Mouse (Mus musculus) forebrain, embryonic 14.5 days (tissue): Measurements from ENCODE around the gene Adgre5. TPM values are rescaled to one million over a fixed set of nuclear protein-coding genes. Genes with fewer than 3 reads are reported as not detected.

Source experiments
- ATAC-seq: fragments of 200-750 bp; cut with Nextera tagmentation; 2 replicates; pipeline ENCODE4 v1.8.0; 2017; ENCODE audit warnings: mild to moderate bottlenecking, moderate library complexity
- DNase-seq: peaks from one replicate; pipeline ENCODE4 v3.0.0-alpha.2; 2015; ENCODE audit warnings: low spot score
- H3K27ac ChIP-seq: fragments of 300-500 bp; sonication (generic); 2 replicates; pipeline ENCODE4 v1.5.1; 2014; ENCODE audit warnings: low read depth, mild to moderate bottlenecking, control low read depth, low read length, moderate library complexity
- H3K27me3 ChIP-seq: fragments of 300-500 bp; sonication (generic); replicated peaks from 2 replicates; pipeline ENCODE4 v1.6.1; 2014; ENCODE audit warnings: low read length, control low read depth, mixed read lengths; ENCODE audit not compliant: control insufficient read depth, insufficient read depth
- H3K36me3 ChIP-seq: fragments of 300-500 bp; sonication (generic); 2 replicates; pipeline ENCODE4 v1.6.1; 2014; ENCODE audit warnings: low read length, control low read depth; ENCODE audit not compliant: control insufficient read depth, insufficient read depth
- H3K4me1 ChIP-seq: fragments of 300-500 bp; sonication (generic); 2 replicates; pipeline ENCODE4 v1.6.1; 2014; ENCODE audit warnings: antibody characterized with exemption, low read length, control low read depth; ENCODE audit not compliant: control insufficient read depth, insufficient read depth
- H3K4me2 ChIP-seq: fragments of 300-500 bp; sonication (generic); 2 replicates; pipeline ENCODE4 v1.6.1; 2014; ENCODE audit warnings: mild to moderate bottlenecking, control low read depth, low read length
- H3K4me3 ChIP-seq: fragments of 300-500 bp; sonication (generic); 2 replicates; pipeline ENCODE4 v1.5.1; 2014; ENCODE audit warnings: low read depth, low read length, control low read depth
- H3K9ac ChIP-seq: fragments of 300-500 bp; sonication (generic); 2 replicates; pipeline ENCODE4 v1.6.1; 2014; ENCODE audit warnings: mild to moderate bottlenecking, low read length, control low read depth, moderate library complexity
- H3K9me3 ChIP-seq: fragments of 300-500 bp; sonication (generic); replicated peaks from 2 replicates; pipeline ENCODE4 v1.6.1; 2016; ENCODE audit warnings: low read length, control low read depth, mixed read lengths; ENCODE audit not compliant: control insufficient read depth
- WGBS: fragments of 180-500 bp; shearing (Covaris S2); extraction: QIAGEN DNeasy Blood & Tissue Kit; methylation state at CpG from one replicate; pipeline ENCODE4 v1.1.7; 2014; 5-methylcytosine and 5-hydroxymethylcytosine counted together
- microRNA-seq: library from miRNA; unstranded; fragments of <30 nt; microRNA quantifications from one replicate; pipeline ENCODE4, GENCODE M21; 2016
- polyA plus RNA-seq: library from polyadenylated mRNA; unstranded; fragments of >200 nt; fragmentation: Nextera tagmentation; extraction: Ambion mirVana; gene quantifications from 2 replicates; pipeline ENCODE4 v1.2.1, GENCODE M21; 2014

Adgre5 gene
- polyA plus RNA-seq, 1 experiment from 2014 or later: 9.3 TPM

GRCm38 (mm10) chr8:83693609-83694236 lies 47.4 kb downstream of the Adgre5 start:
- H3K4me1 ChIP-seq: no peaks in the 10 kb centered on the region; the same call in 1 of the 2 replicates
- no peak for ATAC-seq
- 87% methylated on average over 10 of the region's 10 CpGs for WGBS

GRCm38 (mm10) chr8:83689264-83689663 lies 51.9 kb downstream of the Adgre5 start:
- 95% methylated on average over 6 of the region's 6 CpGs for WGBS
- Histone ChIP-seq H3K4me1 (no peaks in the 10 kb centered on the region), H3K4me2 (no peak overlapping the region), H3K9me3 (no peaks in the 10 kb centered on the region), H3K9ac (no peak overlapping the region), H3K27me3 (no peaks in the 10 kb centered on the region), H3K4me3 (no peak overlapping the region), H3K27ac (no peak overlapping the region), H3K36me3 (peaks cover 63% of the 10 kb centered on the region)
- DNase-seq (no peak), ATAC-seq (no peak)

More at GRCm38 (mm10) chr8:83693609-83694236, 47.4 kb downstream of the Adgre5 start:
- H3K4me3 ChIP-seq: no peak overlapping the region
- H3K9ac ChIP-seq: no peak overlapping the region
- no peaks in the 10 kb centered on the region for H3K27me3 ChIP-seq
- no peak overlapping the region for H3K4me2 ChIP-seq
- no peaks in the 10 kb centered on the region for H3K9me3 ChIP-seq
- peaks cover 35% of the 10 kb centered on the region for H3K36me3 ChIP-seq
- no peak for DNase-seq
- no peak overlapping the region for H3K27ac ChIP-seq

GRCm38 (mm10) chr8:83684517-83684916 lies 56.6 kb downstream of the Adgre5 start:
- WGBS: 95% methylated on average over 9 of the region's 9 CpGs
- H3K4me3 ChIP-seq: no peak overlapping the region
- no peaks in the 10 kb centered on the region for H3K9me3 ChIP-seq
- DNase-seq: no peak
- no peaks in the 10 kb centered on the region for H3K27me3 ChIP-seq
- H3K9ac ChIP-seq: no peak overlapping the region
- H3K36me3 ChIP-seq: peaks cover 76% of the 10 kb centered on the region
- H3K4me1 ChIP-seq: no peaks in the 10 kb centered on the region
- no peak overlapping the region for H3K4me2 ChIP-seq
- H3K27ac ChIP-seq: no peak overlapping the region
- no peak for ATAC-seq

GRCm38 (mm10) chr8:83681099-83681498 lies 60.0 kb downstream of the Adgre5 start:
- Histone ChIP-seq H3K27me3 (no peaks in the 10 kb centered on the region), H3K4me3 (no peak overlapping the region), H3K9me3 (no peaks in the 10 kb centered on the region), H3K36me3 (peaks cover 92% of the 10 kb centered on the region), H3K4me2 (no peak overlapping the region), H3K27ac (no peak overlapping the region), H3K4me1 (no peaks in the 10 kb centered on the region), H3K9ac (no peak overlapping the region)
- 41% methylated on average over 6 of the region's 6 CpGs for WGBS
- ATAC-seq (no peak), DNase-seq (no peak)

- H3K4me1 ChIP-seq: no peaks in the 10 kb centered on the region
- H3K27ac ChIP-seq: no peak overlapping the region
- no peak overlapping the region for H3K9ac ChIP-seq
- no peak overlapping the region for H3K4me3 ChIP-seq
- DNase-seq: no peak
- H3K27me3 ChIP-seq: no peaks in the 10 kb centered on the region
- ATAC-seq: no peak
- H3K4me2 ChIP-seq: no peak overlapping the region
- 80% methylated on average over 5 of the region's 5 CpGs for WGBS
- H3K9me3 ChIP-seq: no peaks in the 10 kb centered on the region
- H3K36me3 ChIP-seq: peaks cover 92% of the 10 kb centered on the region
These were observed 60.5 kb downstream of the Adgre5 start for GRCm38 (mm10) chr8:83680603-83681002.

- no peak overlapping the region for H3K27ac ChIP-seq
- no peaks in the 10 kb centered on the region for H3K4me1 ChIP-seq
- H3K9ac ChIP-seq: no peak overlapping the region
- no peaks in the 10 kb centered on the region for H3K27me3 ChIP-seq
- no peak for DNase-seq
- ATAC-seq: no peak
- no peaks in the 10 kb centered on the region for H3K9me3 ChIP-seq
- 93% methylated on average over 12 of the region's 12 CpGs for WGBS
- no peak overlapping the region for H3K4me2 ChIP-seq
- H3K4me3 ChIP-seq: no peak overlapping the region
- H3K36me3 ChIP-seq: peaks cover 87% of the 10 kb centered on the region
These were observed 61.3 kb downstream of the Adgre5 start for GRCm38 (mm10) chr8:83679866-83680265.

GRCm38 (mm10) chr8:83674497-83674896 lies 66.6 kb downstream of the Adgre5 start:
- peaks cover 82% of the 10 kb centered on the region for H3K36me3 ChIP-seq
- no peaks in the 10 kb centered on the region for H3K9me3 ChIP-seq
- no peak overlapping the region for H3K9ac ChIP-seq
- no peak overlapping the region for H3K4me2 ChIP-seq
- H3K4me1 ChIP-seq: no peaks in the 10 kb centered on the region
- H3K27ac ChIP-seq: no peak overlapping the region
- no peak overlapping the region for H3K4me3 ChIP-seq
- no peaks in the 10 kb centered on the region for H3K27me3 ChIP-seq
- WGBS: 94% methylated on average over 5 of the region's 5 CpGs
- no peak for ATAC-seq
- DNase-seq: no peak

Small RNA genes within 50 kb of the gene (microRNA-seq; reads per million reads assigned to microRNA genes)
- not detected for gene Mir1668

Other genes with a start within 250 kb of the Adgre5 start
- gene Olfr370, start 205.5 kb downstream of the Adgre5 start, polyA plus RNA-seq: not detected in 2 replicates
- gene Ndufb7, start 174.7 kb downstream of the Adgre5 start, polyA plus RNA-seq: 370 and 449 TPM in 2 replicates
- gene Tecr, start 133.4 kb downstream of the Adgre5 start, polyA plus RNA-seq: 806 and 815 TPM in 2 replicates
- 30.1 and 43.0 TPM in 2 replicates for gene Dnajb1, start 133.1 kb downstream of the Adgre5 start, polyA plus RNA-seq
- gene Gipc1, start 88.6 kb downstream of the Adgre5 start, polyA plus RNA-seq: 108 and 122 TPM in 2 replicates
- gene Ptger1, start 74.6 kb downstream of the Adgre5 start, polyA plus RNA-seq: 0.27 and 0.63 TPM in 2 replicates
- 20.9 and 21.9 TPM in 2 replicates for gene Pkn1, start 42.1 kb downstream of the Adgre5 start, polyA plus RNA-seq
- gene Ddx39, start 26.1 kb downstream of the Adgre5 start, polyA plus RNA-seq: 120 and 133 TPM in 2 replicates
- gene Adgrl1, start 158.8 kb upstream of the Adgre5 start, polyA plus RNA-seq: 44.4 and 50.9 TPM in 2 replicates
- 0.61 and 0.93 TPM in 2 replicates for gene Gm10644, start 213.9 kb upstream of the Adgre5 start, polyA plus RNA-seq
- 23.8 and 31.6 TPM in 2 replicates for gene Asf1b, start 214.2 kb upstream of the Adgre5 start, polyA plus RNA-seq
- 117 and 132 TPM in 2 replicates for gene Prkaca, start 231.7 kb upstream of the Adgre5 start, polyA plus RNA-seq